Mouse (Mus musculus) midbrain, embryonic 15.5 days (tissue): Measurements from ENCODE around the gene Xylt1. TPM values are rescaled to one million over a fixed set of nuclear protein-coding genes. Genes with fewer than 3 reads are reported as not detected.
A peak's percentile ranks its signal among the peaks of the same experiment; 100 is the strongest.

Experiments
- ATAC-seq: fragments of 200-750 bp; cut with Nextera tagmentation; replicated peaks from 2 replicates; pipeline ENCODE4 v1.8.0; 2017; ENCODE audit warnings: moderate TSS enrichment
- H3K27ac ChIP-seq: fragments of 300-500 bp; sonication (generic); 2 replicates; pipeline ENCODE4 v1.5.1; 2015; ENCODE audit warnings: mild to moderate bottlenecking, inconsistent platforms
- H3K27me3 ChIP-seq: fragments of 300-500 bp; sonication (generic); replicated peaks from 2 replicates; pipeline ENCODE4 v1.6.1; 2015; ENCODE audit warnings: inconsistent platforms
- H3K36me3 ChIP-seq: fragments of 300-500 bp; sonication (generic); replicated peaks from 2 replicates; pipeline ENCODE4 v1.6.1; 2015; ENCODE audit warnings: inconsistent platforms
- H3K4me1 ChIP-seq: fragments of 300-500 bp; sonication (generic); 2 replicates; pipeline ENCODE4 v1.6.1; 2015; ENCODE audit warnings: inconsistent platforms
- H3K4me2 ChIP-seq: fragments of 300-500 bp; sonication (generic); 2 replicates; pipeline ENCODE4 v1.6.1; 2015; ENCODE audit warnings: inconsistent platforms, mild to moderate bottlenecking, moderate library complexity
- H3K4me3 ChIP-seq: fragments of 300-500 bp; sonication (generic); 2 replicates; pipeline ENCODE4 v1.5.1; 2015; ENCODE audit warnings: mild to moderate bottlenecking, inconsistent platforms
- H3K9ac ChIP-seq: fragments of 300-500 bp; sonication (generic); 2 replicates; pipeline ENCODE4 v1.6.1; 2015; ENCODE audit warnings: mild to moderate bottlenecking, inconsistent platforms
- H3K9me3 ChIP-seq: fragments of 300-500 bp; sonication (generic); 2 replicates; pipeline ENCODE4 v1.6.1; 2016; ENCODE audit warnings: inconsistent platforms
- WGBS: fragments of 180-500 bp; shearing (Covaris S2); methylation state at CpG from one replicate; pipeline ENCODE4 v1.1.7; 2015; ENCODE audit warnings: mixed read lengths; 5-methylcytosine and 5-hydroxymethylcytosine counted together
- polyA plus RNA-seq: library from polyadenylated mRNA; unstranded; fragments of >200 nt; fragmentation: Nextera tagmentation; extraction: Ambion mirVana; gene quantifications from 2 replicates; pipeline ENCODE4 v1.2.1, GENCODE M21; 2015

Xylt1 gene
- polyA plus RNA-seq, 1 experiment from 2014 or later: 2.8 TPM

DNA sequence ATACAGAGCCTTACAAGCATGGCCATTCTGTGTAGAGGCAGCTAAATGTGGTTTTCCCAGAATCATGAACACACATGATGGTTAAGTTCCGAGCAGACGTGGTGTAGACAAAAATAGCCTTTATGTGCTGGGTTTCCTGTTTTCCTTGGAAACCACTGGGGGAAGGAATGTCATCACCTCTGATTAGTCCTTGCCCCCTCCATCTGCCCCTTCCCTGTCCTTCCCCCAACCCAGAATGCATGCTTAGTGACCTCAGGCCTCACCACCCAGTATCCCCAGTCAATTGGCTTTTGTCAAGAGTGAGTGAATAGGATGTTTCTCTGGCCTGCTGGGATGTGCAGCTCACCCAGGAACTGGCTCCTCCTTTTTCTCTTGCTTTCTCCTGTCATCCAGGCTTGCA lies 93.5 kb downstream of the Xylt1 start:
- Histone ChIP-seq H3K36me3 (no peaks in the 10 kb centered on the region), H3K4me3 (no peak overlapping the region), H3K27me3 (no peaks in the 10 kb centered on the region), H3K9me3 (no peaks in the 10 kb centered on the region), H3K4me2 (no peak overlapping the region), H3K27ac (no peak overlapping the region), H3K9ac (no peak overlapping the region), H3K4me1 (peaks cover 28% of the 10 kb centered on the region)
- WGBS: 25% methylated on average over 2 of the region's 2 CpGs
- no peak for ATAC-seq

DNA sequence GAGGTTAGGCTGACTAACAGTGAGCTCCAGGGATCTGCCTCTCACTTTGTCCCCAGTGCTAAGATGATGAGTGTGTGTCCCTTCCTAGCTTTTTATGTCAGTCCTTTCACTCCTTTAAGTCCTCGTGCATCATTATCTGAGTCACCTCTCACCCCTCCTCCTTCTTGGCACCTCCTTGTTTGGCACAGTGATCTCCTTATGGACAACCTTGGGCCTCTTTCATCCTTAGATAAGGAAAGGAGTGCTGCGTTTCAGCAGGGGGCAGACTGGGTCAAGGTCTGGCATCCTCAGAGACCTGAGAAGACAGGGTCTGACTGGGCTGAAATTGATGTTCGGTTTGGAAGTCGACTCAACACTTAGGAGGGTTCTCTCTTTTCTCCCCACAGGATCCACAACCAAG lies 94.3 kb downstream of the Xylt1 start:
- H3K4me1 ChIP-seq: peaks cover 35% of the 10 kb centered on the region
- ATAC-seq: no peak
- H3K36me3 ChIP-seq: no peaks in the 10 kb centered on the region
- H3K4me3 ChIP-seq: no peak overlapping the region
- no peaks in the 10 kb centered on the region for H3K9me3 ChIP-seq
- H3K27me3 ChIP-seq: no peaks in the 10 kb centered on the region
- H3K4me2 ChIP-seq: no peak overlapping the region
- no peak overlapping the region for H3K9ac ChIP-seq
- 62% methylated on average over 4 of the region's 4 CpGs for WGBS
- no peak overlapping the region for H3K27ac ChIP-seq

DNA sequence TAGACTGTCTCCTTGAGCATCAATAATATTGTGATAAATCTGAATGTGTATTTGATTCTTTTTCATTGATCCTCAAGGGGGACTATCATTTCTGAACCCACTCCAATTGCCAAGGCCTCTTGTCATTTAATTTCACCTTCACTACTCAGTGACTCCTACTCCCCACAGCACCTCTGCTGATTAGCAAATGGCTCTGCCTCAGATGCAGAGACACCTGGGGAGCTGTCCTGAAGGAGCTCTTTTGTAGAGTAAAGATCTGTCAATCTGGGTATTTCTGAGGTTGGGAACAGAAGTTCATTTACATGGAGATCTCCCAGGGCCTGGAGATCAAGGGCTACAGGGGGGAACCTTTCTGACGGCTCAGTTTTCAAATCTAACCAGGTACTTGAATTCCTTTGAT lies 98.2 kb downstream of the Xylt1 start:
- ATAC-seq: peak; percentile 49; the same call in 1 of the 2 replicates
- Histone ChIP-seq H3K36me3 (no peaks in the 10 kb centered on the region), H3K4me3 (no peak overlapping the region), H3K9ac (no peak overlapping the region), H3K27ac (no peak overlapping the region), H3K4me2 (no peak overlapping the region), H3K9me3 (no peaks in the 10 kb centered on the region), H3K4me1 (peaks cover 14% of the 10 kb centered on the region), H3K27me3 (no peaks in the 10 kb centered on the region)
- WGBS: 11% methylated on average over 1 of the region's 1 CpGs

DNA sequence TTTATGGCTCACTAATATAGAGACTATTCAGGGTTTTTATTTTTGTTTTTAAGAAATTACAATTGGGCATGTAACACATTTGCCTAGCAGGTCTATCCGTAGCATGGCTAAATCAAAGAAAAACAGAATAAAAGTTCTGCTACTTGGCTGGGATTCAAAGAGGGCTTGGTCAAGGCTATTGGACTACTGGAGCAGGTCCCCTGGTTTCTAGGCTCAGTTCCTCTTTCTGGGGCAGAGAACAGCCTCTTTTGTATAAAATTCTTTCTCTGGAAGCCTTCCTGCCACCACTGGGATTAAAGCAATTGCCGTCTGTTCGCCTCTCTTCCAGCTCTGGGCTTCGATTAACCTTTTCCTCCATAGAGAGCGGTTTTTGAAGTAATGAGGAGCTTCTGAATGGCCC lies 100.1 kb downstream of the Xylt1 start:
- no peak for ATAC-seq
- Histone ChIP-seq H3K4me2 (no peak overlapping the region), H3K4me3 (no peak overlapping the region), H3K9me3 (no peaks in the 10 kb centered on the region), H3K9ac (no peak overlapping the region), H3K36me3 (no peaks in the 10 kb centered on the region), H3K27ac (no peak overlapping the region), H3K4me1 (peaks cover 11% of the 10 kb centered on the region), H3K27me3 (no peaks in the 10 kb centered on the region)
- WGBS: 74% methylated on average over 5 of the region's 5 CpGs

DNA sequence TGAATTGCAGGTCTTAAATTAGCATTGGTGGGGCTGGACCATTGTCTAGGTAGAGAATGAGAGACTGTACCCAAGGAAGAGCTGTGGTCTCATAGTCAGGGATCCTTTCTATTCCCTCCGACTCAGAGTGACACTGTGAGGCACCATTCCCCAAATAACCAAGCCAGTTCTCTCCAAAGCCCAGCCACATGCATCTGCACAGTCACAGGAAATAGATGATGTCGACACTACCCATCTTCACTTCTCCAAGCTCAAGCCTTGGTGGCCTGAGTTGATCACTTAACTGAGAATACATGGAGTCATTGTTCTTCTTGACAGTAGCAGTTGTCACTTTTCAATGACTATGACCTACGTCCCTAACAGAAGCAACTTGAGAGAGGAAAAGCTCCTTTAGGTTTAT lies 100.6 kb downstream of the Xylt1 start:
- H3K9ac ChIP-seq: no peak overlapping the region
- H3K36me3 ChIP-seq: no peaks in the 10 kb centered on the region
- ATAC-seq: no peak
- no peaks in the 10 kb centered on the region for H3K27me3 ChIP-seq
- no peak overlapping the region for H3K27ac ChIP-seq
- no peaks in the 10 kb centered on the region for H3K9me3 ChIP-seq
- WGBS: 92% methylated on average over 3 of the region's 3 CpGs
- peaks cover 11% of the 10 kb centered on the region for H3K4me1 ChIP-seq
- H3K4me2 ChIP-seq: no peak overlapping the region
- H3K4me3 ChIP-seq: no peak overlapping the region

DNA sequence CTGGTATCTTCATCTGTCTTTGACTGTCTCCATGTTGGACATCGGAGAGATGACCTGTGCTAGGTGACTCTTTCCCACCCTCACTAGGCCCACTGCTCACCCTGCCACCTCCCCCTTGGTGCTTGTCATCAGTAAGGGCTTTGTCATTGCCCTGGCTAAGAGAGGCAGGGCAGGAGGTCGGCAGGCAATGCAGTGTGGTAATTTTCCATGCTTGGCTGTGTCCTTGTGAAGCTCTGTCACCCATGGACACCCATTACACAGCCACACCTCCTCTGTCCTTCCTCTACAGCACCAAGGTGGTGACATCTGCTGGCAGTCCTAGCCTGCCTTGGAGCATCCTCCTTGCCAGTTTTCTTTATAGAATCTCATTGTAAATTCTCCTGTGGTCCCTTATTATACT lies 101.9 kb downstream of the Xylt1 start:
- no peak for ATAC-seq
- Histone ChIP-seq H3K9ac (no peak overlapping the region), H3K4me2 (no peak overlapping the region), H3K27ac (no peak overlapping the region), H3K4me1 (peaks cover 11% of the 10 kb centered on the region), H3K4me3 (no peak overlapping the region), H3K27me3 (no peaks in the 10 kb centered on the region), H3K9me3 (no peaks in the 10 kb centered on the region), H3K36me3 (no peaks in the 10 kb centered on the region)
- WGBS: 71% methylated on average over 2 of the region's 2 CpGs

DNA sequence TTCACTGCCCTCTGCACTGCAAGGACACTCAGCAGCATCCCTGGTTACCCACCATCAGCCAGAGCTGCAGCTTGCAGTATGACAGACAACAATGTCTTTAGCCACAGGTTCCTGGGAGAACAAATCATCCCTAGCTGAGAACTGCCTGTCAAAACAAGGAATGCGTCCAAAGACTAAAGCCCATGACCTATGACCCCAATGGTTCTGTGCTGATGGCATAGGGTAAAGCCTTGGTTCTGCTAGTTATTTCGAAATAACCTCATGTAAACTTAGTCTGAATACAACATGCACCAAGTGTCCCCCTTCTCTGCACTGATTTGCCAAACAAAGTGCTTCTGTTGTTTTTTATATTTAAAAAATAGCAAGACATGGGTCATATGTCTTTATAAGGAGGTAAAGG lies 103.8 kb downstream of the Xylt1 start:
- Histone ChIP-seq H3K36me3 (no peaks in the 10 kb centered on the region), H3K9ac (no peak overlapping the region), H3K4me1 (peaks cover 4% of the 10 kb centered on the region), H3K27ac (no peak overlapping the region), H3K4me2 (no peak overlapping the region), H3K27me3 (no peaks in the 10 kb centered on the region), H3K9me3 (no peaks in the 10 kb centered on the region), H3K4me3 (no peak overlapping the region)
- ATAC-seq: no peak
- 55% methylated on average over 2 of the region's 2 CpGs for WGBS

DNA sequence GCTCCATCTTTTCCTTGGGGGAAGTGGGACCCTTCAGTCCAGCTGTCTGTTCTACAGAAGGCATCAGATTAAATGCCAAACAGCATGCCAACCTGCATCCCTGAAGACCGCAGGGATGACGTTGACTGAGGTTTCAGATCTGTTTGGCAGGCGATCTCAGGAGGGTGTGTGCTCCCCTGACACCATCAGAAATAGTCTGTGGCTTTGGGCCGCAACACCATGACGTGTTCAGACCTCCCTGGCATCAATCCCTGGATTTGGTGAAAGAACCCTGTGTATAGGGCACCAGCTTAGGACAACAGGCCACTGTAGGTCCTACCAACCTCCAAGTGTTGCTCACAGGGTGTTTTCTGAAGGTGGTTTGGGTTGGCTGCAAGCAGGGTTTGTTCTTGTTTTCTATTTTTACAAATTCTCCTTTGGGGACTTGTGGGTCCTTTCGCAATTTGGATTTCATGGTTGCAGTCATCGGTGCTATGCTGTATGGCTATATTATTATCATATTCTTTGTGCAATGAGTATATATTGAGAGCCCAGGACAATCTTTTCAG lies 104.3 kb downstream of the Xylt1 start:
- no peak overlapping the region for H3K27ac ChIP-seq
- 87% methylated on average over 7 of the region's 7 CpGs for WGBS
- no peak overlapping the region for H3K4me2 ChIP-seq
- no peaks in the 10 kb centered on the region for H3K9me3 ChIP-seq
- H3K4me1 ChIP-seq: 0 out of 2 replicates have a peak, but pooled peaks cover 1% of the 10 kb centered on the region
- no peaks in the 10 kb centered on the region for H3K36me3 ChIP-seq
- H3K9ac ChIP-seq: no peak overlapping the region
- H3K4me3 ChIP-seq: no peak overlapping the region
- ATAC-seq: no peak
- no peaks in the 10 kb centered on the region for H3K27me3 ChIP-seq

DNA sequence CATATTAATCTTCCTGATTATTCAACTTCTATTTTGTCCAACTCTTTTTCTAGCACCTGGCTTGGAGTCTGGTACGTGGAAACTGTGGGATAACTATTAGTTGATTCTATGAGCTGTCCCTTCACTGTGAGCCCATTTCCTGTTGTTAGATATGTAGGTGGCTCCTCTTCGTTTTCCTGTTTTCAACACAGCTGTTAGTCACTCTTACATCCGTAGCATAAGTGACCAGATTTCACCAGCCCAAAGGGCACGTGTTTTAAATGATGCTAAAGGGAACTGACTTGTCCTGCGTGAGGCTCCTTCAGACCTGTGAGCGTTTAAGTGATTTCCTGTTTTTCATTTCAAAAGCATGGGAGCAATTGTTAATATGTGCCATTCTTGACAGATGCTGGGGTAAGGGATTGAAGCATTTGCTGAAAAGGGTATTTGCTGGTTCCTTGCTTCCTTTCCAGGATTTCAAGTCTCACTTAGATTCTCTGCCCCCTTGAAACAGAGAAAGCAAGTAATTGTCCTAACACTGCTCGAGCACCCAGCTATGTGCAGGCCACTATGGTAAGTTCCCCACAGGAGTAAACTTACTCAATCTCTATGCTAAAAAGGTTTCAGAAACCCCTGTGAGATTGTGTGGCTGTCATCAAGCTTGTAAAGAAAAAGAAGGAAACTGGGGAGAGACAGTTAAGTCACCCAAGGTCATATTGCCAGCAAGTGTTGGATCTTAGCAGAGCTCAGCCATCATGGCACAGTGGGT lies 105.8 kb downstream of the Xylt1 start:
- Histone ChIP-seq H3K27me3 (no peaks in the 10 kb centered on the region), H3K9ac (no peak overlapping the region), H3K4me3 (no peak overlapping the region), H3K9me3 (no peaks in the 10 kb centered on the region), H3K4me1 (no peaks in the 10 kb centered on the region), H3K4me2 (no peak overlapping the region), H3K27ac (no peak overlapping the region), H3K36me3 (no peaks in the 10 kb centered on the region)
- 84% methylated on average over 7 of the region's 7 CpGs for WGBS
- ATAC-seq: no peak

DNA sequence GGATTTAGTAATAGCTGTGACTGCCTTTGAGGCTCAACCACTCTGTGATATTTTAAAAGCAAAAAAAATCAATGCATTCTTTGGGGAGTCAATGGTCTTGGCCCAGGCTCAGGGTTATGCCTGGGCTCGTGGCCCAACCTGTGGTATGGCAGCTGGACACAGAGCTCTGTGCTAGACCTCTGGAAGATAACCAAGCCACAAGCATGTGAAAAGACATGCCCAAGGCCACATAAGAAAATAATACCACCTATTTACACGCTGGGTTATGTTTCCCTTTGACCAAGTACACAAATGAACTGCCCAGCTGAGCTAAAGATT lies 106.4 kb downstream of the Xylt1 start:
- no peaks in the 10 kb centered on the region for H3K4me1 ChIP-seq
- 92% methylated on average over 2 of the region's 2 CpGs for WGBS

DNA sequence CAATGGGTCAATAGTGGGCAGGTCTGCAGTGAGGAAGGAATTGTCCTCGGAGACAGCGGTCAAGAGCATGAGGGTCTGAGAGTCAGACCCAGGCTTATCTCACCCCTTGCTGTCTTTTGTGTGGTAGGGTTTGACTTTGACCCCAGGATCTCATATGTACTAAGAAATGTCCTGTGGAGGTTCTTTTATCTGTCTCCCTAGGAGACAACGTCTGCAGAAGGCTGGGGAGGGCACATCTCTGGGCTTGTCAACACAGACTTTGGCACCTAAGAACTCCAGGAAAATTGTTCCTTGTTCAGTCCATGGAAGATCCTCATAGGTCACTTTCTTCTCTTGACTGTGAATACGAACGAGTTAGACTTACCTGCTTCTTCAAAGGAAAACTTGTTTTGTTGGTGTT lies 109.2 kb downstream of the Xylt1 start:
- Histone ChIP-seq H3K36me3 (no peaks in the 10 kb centered on the region), H3K4me2 (no peak overlapping the region), H3K4me3 (no peak overlapping the region), H3K9ac (no peak overlapping the region), H3K9me3 (no peaks in the 10 kb centered on the region), H3K4me1 (no peaks in the 10 kb centered on the region), H3K27ac (no peak overlapping the region), H3K27me3 (no peaks in the 10 kb centered on the region)
- no peak for ATAC-seq
- WGBS: 68% methylated on average over 5 of the region's 5 CpGs

More for the DNA sequence above, 106.4 kb downstream of the Xylt1 start:
- no peaks in the 10 kb centered on the region for H3K36me3 ChIP-seq
- no peak overlapping the region for H3K27ac ChIP-seq
- no peak for ATAC-seq
- no peaks in the 10 kb centered on the region for H3K27me3 ChIP-seq
- H3K4me3 ChIP-seq: no peak overlapping the region
- no peak overlapping the region for H3K9ac ChIP-seq
- no peaks in the 10 kb centered on the region for H3K9me3 ChIP-seq
- H3K4me2 ChIP-seq: no peak overlapping the region

DNA sequence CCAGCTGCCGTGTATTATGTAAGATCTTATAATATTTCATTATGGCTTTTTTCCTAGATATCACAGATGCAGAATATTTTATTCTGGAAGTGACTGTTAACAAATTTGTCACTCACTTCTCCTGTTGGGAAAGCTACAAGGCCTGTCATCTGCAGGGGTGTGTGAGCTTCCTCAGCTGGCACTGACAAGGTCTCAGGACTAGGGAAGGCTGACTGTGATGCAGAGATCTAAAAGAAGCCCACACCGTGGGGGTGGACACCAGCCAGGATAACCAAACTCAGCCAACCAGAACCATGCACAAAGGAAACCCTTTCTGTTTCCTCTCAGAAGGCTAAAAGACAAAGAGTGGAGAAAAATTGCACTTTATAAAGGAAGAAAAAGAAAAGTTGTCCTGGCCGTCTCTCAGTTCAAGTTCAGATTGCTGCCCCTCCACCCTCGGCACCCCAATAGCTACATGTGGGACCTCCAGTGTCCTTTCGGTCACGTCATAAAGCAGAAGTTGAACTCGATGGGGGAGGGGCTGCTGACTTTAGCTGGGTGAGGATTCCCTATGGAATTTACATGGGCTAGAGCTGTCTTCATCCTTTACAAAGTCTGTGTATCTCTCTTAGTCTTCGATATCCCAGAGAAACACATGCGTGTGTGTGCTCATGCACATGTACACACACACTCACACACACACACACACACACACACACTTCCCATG lies 109.9 kb downstream of the Xylt1 start:
- Histone ChIP-seq H3K9ac (no peak overlapping the region), H3K4me3 (no peak overlapping the region), H3K4me2 (no peak overlapping the region), H3K36me3 (no peaks in the 10 kb centered on the region), H3K27me3 (no peaks in the 10 kb centered on the region), H3K9me3 (no peaks in the 10 kb centered on the region), H3K27ac (no peak overlapping the region), H3K4me1 (no peaks in the 10 kb centered on the region)
- WGBS: 57% methylated on average over 9 of the region's 9 CpGs
- no peak for ATAC-seq

DNA sequence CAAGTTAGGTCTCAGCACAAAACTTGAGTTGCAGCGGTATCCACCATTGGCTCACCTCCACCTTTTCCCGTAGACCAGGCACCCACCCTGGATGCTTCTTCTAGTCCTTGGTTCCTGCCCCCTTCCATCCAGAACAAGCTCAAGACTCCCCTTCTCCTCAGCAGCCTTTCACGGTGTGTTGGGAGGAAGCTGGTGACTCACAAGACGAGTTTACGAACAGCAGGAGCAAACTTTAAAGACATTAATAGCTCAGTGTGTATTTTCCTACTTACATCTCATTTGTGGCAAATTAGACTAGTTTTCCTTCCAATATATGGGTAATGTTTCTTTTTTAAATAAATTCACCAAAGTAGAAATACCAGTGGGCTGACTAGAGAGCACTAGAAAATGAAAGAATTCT lies 110.7 kb downstream of the Xylt1 start:
- Histone ChIP-seq H3K27me3 (no peaks in the 10 kb centered on the region), H3K4me3 (no peak overlapping the region), H3K9me3 (no peaks in the 10 kb centered on the region), H3K4me1 (no peaks in the 10 kb centered on the region), H3K4me2 (no peak overlapping the region), H3K27ac (no peak overlapping the region), H3K9ac (no peak overlapping the region), H3K36me3 (no peaks in the 10 kb centered on the region)
- WGBS: 90% methylated on average over 5 of the region's 5 CpGs
- ATAC-seq: no peak
